In the genomic region with DNA sequence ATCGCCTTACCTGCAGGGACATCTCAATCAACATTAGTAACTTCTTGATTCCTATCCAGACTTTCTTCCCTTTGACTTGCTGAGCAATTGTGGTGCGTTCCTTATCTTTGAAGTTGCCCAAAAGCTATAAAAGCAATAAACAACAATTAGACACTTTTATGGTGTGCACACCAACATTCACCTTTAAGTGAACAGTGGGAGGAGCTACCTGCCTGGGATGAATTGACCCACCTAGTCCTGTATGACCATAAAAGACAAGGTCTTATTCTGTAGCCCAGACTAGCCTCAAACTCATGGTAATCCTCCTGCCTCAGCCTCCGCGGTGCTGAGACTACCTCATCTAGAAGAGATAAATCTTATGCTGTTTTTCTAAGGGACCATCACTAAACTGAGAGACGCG, we compare ENCODE assay signal across 31 mouse cellular contexts. TPM values are rescaled to one million over a fixed set of nuclear protein-coding genes. Genes with fewer than 3 reads are reported as not detected.
"Had no signal": no experiment of that assay in that cellular context is flagged by ENCODE, and none has a peak within 500 bp of the region (broad histone marks: within the 10 kb centered on the region; RNA-seq: fewer than 3 reads in every experiment).

No protein-coding gene starts in this region.

- H3K27ac ChIP-seq: heart, embryonic 10.5 days; hindbrain, embryonic 13.5 days; hindbrain, embryonic 15.5 days; hindbrain, postnatal 0 days; limb, embryonic 13.5 days; limb, embryonic 15.5 days; liver, embryonic 12.5 days; liver, embryonic 14.5 days had no signal

- H3K4me2 ChIP-seq: heart, embryonic 12.5 days; hindbrain, embryonic 13.5 days; hindbrain, embryonic 15.5 days; limb, embryonic 13.5 days; limb, embryonic 15.5 days; liver, embryonic 12.5 days had no signal

- H3K9ac ChIP-seq: heart, embryonic 12.5 days; hindbrain, embryonic 13.5 days; hindbrain, embryonic 15.5 days; limb, embryonic 13.5 days; limb, embryonic 15.5 days; liver, embryonic 12.5 days; liver, embryonic 14.5 days had no signal

- DNase-seq: gastrocnemius, postnatal 14 days; gastrocnemius, postnatal 36 days; heart, adult 18-20 months; heart, postnatal 10 days; kidney, adult 18-20 months; kidney, adult 8-10 months; kidney, postnatal 10 days; kidney, postnatal 25 days; kidney, postnatal 4 days; layer of hippocampus, adult 9-11 months; layer of hippocampus, postnatal 36 days; left cerebral cortex, postnatal 4 days had no signal

- H3K4me3 ChIP-seq: heart, embryonic 10.5 days; heart, embryonic 12.5 days; hindbrain, embryonic 13.5 days; hindbrain, embryonic 15.5 days; limb, embryonic 13.5 days; limb, embryonic 15.5 days; liver, embryonic 12.5 days had no signal

- ATAC-seq: hindbrain, postnatal 0 days; liver, embryonic 12.5 days had no signal

- H3K27me3 ChIP-seq: heart, embryonic 12.5 days; hindbrain, embryonic 13.5 days; hindbrain, embryonic 15.5 days; limb, embryonic 13.5 days; limb, embryonic 15.5 days; liver, embryonic 12.5 days had no signal

- H3K9me3 ChIP-seq: heart, embryonic 10.5 days; heart, embryonic 12.5 days; hindbrain, embryonic 13.5 days; hindbrain, embryonic 15.5 days; limb, embryonic 13.5 days; limb, embryonic 15.5 days; liver, embryonic 12.5 days had no signal

- H3K4me1 ChIP-seq: heart, embryonic 10.5 days; hindbrain, embryonic 13.5 days; hindbrain, embryonic 15.5 days; limb, embryonic 15.5 days; liver, embryonic 12.5 days had no signal

RNA-seq across cellular contexts. Expression of gene Wnt3, which starts 53.3 kb away (rescaled TPM):
- total RNA-seq: gastrocnemius, adult 18-20 months; gastrocnemius, postnatal 36 days; heart, adult 18-20 months; heart, adult 8-10 months; heart, postnatal 10 days; heart, postnatal 25 days; hematopoietic stem cell, adult 5-6 weeks; liver, adult 2 months had no signal
- polyA plus RNA-seq: heart, embryonic 14.5 days; heart, embryonic 16.5 days; kidney, embryonic 14.5 days; kidney, embryonic 16.5 days; liver, adult 2 months; liver, embryonic 16.5 days had no signal
